Mouse (Mus musculus) midbrain, embryonic 12.5 days (tissue): Measurements from ENCODE around the gene Dcp1b. TPM values are rescaled to one million over a fixed set of nuclear protein-coding genes. Genes with fewer than 3 reads are reported as not detected.
A peak's percentile ranks its signal among the peaks of the same experiment; 100 is the strongest.

Experiments
- ATAC-seq: fragments of 200-750 bp; cut with Nextera tagmentation; 2 replicates; pipeline ENCODE4 v1.8.0; 2017; ENCODE audit warnings: low read depth, moderate TSS enrichment, moderate library complexity; ENCODE audit not compliant: low FRiP score
- H3K27ac ChIP-seq: fragments of 300-500 bp; sonication (generic); replicated peaks from 2 replicates; pipeline ENCODE4 v1.5.1; 2016; ENCODE audit warnings: mild to moderate bottlenecking
- H3K27me3 ChIP-seq: fragments of 300-500 bp; sonication (generic); 2 replicates; pipeline ENCODE4 v1.6.1; 2016; ENCODE audit warnings: mild to moderate bottlenecking
- H3K36me3 ChIP-seq: fragments of 300-500 bp; sonication (generic); 2 replicates; pipeline ENCODE4 v1.6.1; 2016
- H3K4me1 ChIP-seq: fragments of 300-500 bp; sonication (generic); 2 replicates; pipeline ENCODE4 v1.6.1; 2016
- H3K4me2 ChIP-seq: fragments of 300-500 bp; sonication (generic); replicated peaks from 2 replicates; pipeline ENCODE4 v1.6.1; 2016; ENCODE audit warnings: mild to moderate bottlenecking, moderate library complexity
- H3K4me3 ChIP-seq: fragments of 300-500 bp; sonication (generic); 2 replicates; pipeline ENCODE4 v1.5.1; 2016; ENCODE audit warnings: mild to moderate bottlenecking
- H3K9ac ChIP-seq: fragments of 300-500 bp; sonication (generic); replicated peaks from 2 replicates; pipeline ENCODE4 v1.6.1; 2016; ENCODE audit warnings: mild to moderate bottlenecking, moderate library complexity
- H3K9me3 ChIP-seq: fragments of 300-500 bp; sonication (generic); 2 replicates; pipeline ENCODE4 v1.6.1; 2016; ENCODE audit warnings: mild to moderate bottlenecking
- WGBS: fragments of 180-500 bp; shearing (Covaris S2); methylation state at CpG from one replicate; pipeline ENCODE4 v1.1.7; 2016; 5-methylcytosine and 5-hydroxymethylcytosine counted together
- polyA plus RNA-seq: library from polyadenylated mRNA; unstranded; fragments of >200 nt; fragmentation: Nextera tagmentation; extraction: Ambion mirVana; gene quantifications from 2 replicates; pipeline ENCODE4 v1.2.1, GENCODE M21; 2016

The Dcp1b gene
- polyA plus RNA-seq, result 14.4 and 14.9 TPM in 2 replicates

DNA sequence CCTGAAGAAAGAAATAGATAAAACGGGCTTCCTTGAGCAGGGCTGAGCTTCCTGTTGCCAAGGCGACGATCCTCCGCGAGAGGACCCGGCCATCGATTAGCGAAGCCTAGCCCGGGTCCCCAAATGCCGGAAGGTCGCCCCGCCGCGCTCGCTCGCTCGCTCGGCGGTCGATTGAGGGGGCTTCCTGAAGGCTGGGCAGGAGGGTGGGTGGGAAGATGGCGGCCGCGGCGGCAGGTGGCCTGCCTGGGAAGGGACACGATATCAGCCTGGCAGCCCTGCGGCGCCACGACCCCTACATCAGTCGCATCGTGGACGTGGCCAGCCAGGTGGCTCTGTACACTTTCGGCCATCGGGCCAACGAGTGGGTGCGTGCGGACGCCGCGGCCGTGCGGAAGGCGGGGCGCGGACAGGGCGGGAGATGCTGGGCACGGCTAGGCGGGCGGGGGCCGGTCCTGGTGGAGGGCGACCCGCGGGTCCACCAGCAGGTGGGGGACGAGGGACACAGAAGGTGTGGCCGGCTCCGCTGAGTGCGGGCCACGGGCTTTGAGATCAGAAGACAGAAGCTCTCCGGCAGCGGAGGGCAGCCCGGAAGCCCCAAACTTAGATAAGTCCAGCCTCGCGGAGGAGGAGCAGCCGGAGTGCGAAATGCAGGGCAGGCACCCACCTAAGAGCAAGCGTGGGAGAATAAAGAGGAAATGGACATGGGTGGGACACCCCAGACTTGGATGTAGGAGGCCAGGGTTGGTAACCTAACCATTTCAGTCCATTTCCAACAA lies at the start of gene Dcp1b:
TSS of gene Dcp1b (plus strand) at position 176 of the 776 bp plus-strand sequence.
- Histone ChIP-seq H3K9ac (peak within 1 kb of the TSS; percentile 85), H3K27me3 (no peaks in the 10 kb centered on the region), H3K4me3 (peak within 1 kb of the TSS; percentile 89), H3K9me3 (no peaks in the 10 kb centered on the region), H3K27ac (peak within 1 kb of the TSS; percentile 93), H3K36me3 (0 out of 2 replicates have a peak, but pooled peaks cover 2% of the 10 kb centered on the region), H3K4me2 (peak within 1 kb of the TSS; percentile 72), H3K4me1 (peaks cover 24% of the 10 kb centered on the region)
- ATAC-seq, result peak; percentile 91
- WGBS, result under 1% methylated on average over 65 of the region's 65 CpGs

DNA sequence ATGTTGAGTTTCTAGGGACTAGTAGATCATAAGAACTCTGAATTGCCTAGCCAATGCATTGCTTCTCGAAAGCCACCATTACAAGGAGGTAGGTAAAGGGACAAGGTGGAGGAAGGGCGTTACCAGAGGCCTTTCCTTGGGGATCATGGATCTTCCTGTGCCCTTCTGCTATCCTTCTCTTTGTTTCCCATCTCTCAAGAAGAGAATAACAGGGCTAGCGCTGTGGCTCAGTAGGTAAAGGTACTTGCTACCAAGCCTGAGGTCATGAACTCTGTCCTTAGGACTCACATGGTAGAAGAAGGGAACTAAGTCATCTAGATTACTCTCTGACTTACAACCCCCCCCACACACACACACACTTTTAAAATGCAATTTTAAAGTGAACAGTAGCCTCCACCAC lies 48.1 kb upstream of the Dcp1b start:
- H3K36me3 ChIP-seq, result no peaks in the 10 kb centered on the region
- no peak overlapping the region for H3K4me2 ChIP-seq
- H3K4me1 ChIP-seq, result no peaks in the 10 kb centered on the region
- H3K27me3 ChIP-seq, result no peaks in the 10 kb centered on the region
- WGBS, result 86% methylated on average over 3 of the region's 3 CpGs
- no peak overlapping the region for H3K27ac ChIP-seq
- no peak overlapping the region for H3K4me3 ChIP-seq
- no peak overlapping the region for H3K9ac ChIP-seq
- no peaks in the 10 kb centered on the region for H3K9me3 ChIP-seq
- no peak for ATAC-seq

GRCm38 (mm10) chr6:119128076-119128475 lies 47.0 kb upstream of the Dcp1b start:
- Histone ChIP-seq H3K27ac (no peak overlapping the region), H3K9me3 (no peaks in the 10 kb centered on the region), H3K4me1 (no peaks in the 10 kb centered on the region), H3K36me3 (no peaks in the 10 kb centered on the region), H3K4me2 (no peak overlapping the region), H3K27me3 (no peaks in the 10 kb centered on the region), H3K4me3 (no peak overlapping the region), H3K9ac (no peak overlapping the region)
- WGBS, result 100% methylated on average over 1 of the region's 1 CpGs
- no peak for ATAC-seq

DNA sequence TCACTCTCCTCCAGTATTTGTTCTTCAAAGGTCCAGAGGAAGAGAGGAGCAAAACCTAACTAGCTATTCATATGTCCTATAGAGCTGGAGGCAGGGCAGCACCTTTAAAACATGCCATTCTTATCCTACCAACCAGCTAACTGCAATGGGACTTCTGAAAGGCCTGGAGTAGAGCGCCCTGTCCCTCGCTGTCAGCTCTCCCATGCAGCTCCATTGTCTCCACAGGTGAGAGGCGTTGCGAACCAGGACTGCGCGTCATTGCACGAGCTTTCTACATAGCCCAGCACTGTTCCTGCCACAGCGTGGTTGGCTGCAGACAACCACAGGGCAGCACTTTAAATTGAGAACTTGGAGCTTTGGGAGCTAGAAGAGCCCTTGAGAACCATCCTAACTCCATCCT lies 46.5 kb upstream of the Dcp1b start:
- H3K27ac ChIP-seq, result no peak overlapping the region
- H3K36me3 ChIP-seq, result no peaks in the 10 kb centered on the region
- no peaks in the 10 kb centered on the region for H3K4me1 ChIP-seq
- no peak overlapping the region for H3K4me3 ChIP-seq
- no peak overlapping the region for H3K4me2 ChIP-seq
- no peak for ATAC-seq
- no peaks in the 10 kb centered on the region for H3K27me3 ChIP-seq
- no peaks in the 10 kb centered on the region for H3K9me3 ChIP-seq
- no peak overlapping the region for H3K9ac ChIP-seq
- WGBS, result 84% methylated on average over 8 of the region's 8 CpGs

- H3K4me1 ChIP-seq, result no peaks in the 10 kb centered on the region
- 77% methylated on average over 5 of the region's 5 CpGs for WGBS
- no peak overlapping the region for H3K4me3 ChIP-seq
- no peaks in the 10 kb centered on the region for H3K27me3 ChIP-seq
- no peaks in the 10 kb centered on the region for H3K36me3 ChIP-seq
- H3K9ac ChIP-seq, result no peak overlapping the region
- H3K9me3 ChIP-seq, result no peaks in the 10 kb centered on the region
- H3K27ac ChIP-seq, result no peak overlapping the region
- no peak for ATAC-seq
- no peak overlapping the region for H3K4me2 ChIP-seq
These were observed 45.4 kb upstream of the Dcp1b start for GRCm38 (mm10) chr6:119129664-119130063.

DNA sequence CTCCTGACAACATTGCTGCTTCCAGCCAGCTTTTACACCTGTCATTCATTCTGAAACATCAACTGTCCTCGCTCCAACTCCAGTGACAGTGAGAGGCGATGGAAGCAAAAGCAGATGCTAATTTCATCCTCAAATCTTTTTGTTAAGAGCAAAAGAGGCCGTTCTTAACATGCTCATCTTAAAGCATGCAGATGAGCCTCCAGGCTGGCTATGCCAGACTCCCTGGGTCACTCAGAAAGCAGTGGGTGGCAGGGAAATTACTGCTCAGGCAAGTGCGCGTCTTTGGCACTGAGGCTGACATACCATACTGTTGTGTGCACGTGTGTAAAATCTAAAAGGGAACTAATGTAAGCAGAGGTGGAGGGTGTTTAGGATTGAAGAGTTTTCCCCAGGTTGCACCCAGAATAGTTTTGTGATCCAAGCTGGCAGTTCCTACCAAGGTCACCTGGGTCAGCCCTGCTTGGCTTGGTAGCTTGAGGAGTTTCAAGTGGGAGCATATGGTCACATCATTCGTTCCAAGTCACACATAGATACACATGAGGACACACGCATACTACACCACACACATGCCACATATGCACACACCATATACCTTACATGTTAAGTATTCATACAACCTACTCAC lies 42.8 kb upstream of the Dcp1b start:
- H3K4me3 ChIP-seq, result no peak overlapping the region
- 82% methylated on average over 8 of the region's 8 CpGs for WGBS
- H3K27ac ChIP-seq, result no peak overlapping the region
- no peaks in the 10 kb centered on the region for H3K36me3 ChIP-seq
- H3K9ac ChIP-seq, result no peak overlapping the region
- H3K27me3 ChIP-seq, result no peaks in the 10 kb centered on the region
- no peak overlapping the region for H3K4me2 ChIP-seq
- no peaks in the 10 kb centered on the region for H3K9me3 ChIP-seq
- no peak for ATAC-seq
- H3K4me1 ChIP-seq, result no peaks in the 10 kb centered on the region

GRCm38 (mm10) chr6:119132863-119133262 lies 42.2 kb upstream of the Dcp1b start:
- Histone ChIP-seq H3K9me3 (no peaks in the 10 kb centered on the region), H3K27ac (no peak overlapping the region), H3K9ac (no peak overlapping the region), H3K4me2 (no peak overlapping the region), H3K36me3 (no peaks in the 10 kb centered on the region), H3K4me1 (no peaks in the 10 kb centered on the region), H3K27me3 (no peaks in the 10 kb centered on the region), H3K4me3 (no peak overlapping the region)
- 91% methylated on average over 4 of the region's 4 CpGs for WGBS
- ATAC-seq, result no peak

- Histone ChIP-seq H3K36me3 (no peaks in the 10 kb centered on the region), H3K4me1 (no peaks in the 10 kb centered on the region), H3K27me3 (no peaks in the 10 kb centered on the region), H3K4me3 (no peak overlapping the region), H3K9ac (no peak overlapping the region), H3K4me2 (no peak overlapping the region), H3K27ac (no peak overlapping the region), H3K9me3 (no peaks in the 10 kb centered on the region)
- WGBS, result 87% methylated on average over 10 of the region's 10 CpGs
- no peak for ATAC-seq
These were observed 37.3 kb upstream of the Dcp1b start for GRCm38 (mm10) chr6:119137768-119138167.

- H3K4me1 ChIP-seq, result no peaks in the 10 kb centered on the region
- no peak for ATAC-seq
- H3K27ac ChIP-seq, result no peak overlapping the region
- H3K36me3 ChIP-seq, result no peaks in the 10 kb centered on the region
- no peak overlapping the region for H3K9ac ChIP-seq
- H3K4me2 ChIP-seq, result no peak overlapping the region
- no peak overlapping the region for H3K4me3 ChIP-seq
- H3K27me3 ChIP-seq, result no peaks in the 10 kb centered on the region
- H3K9me3 ChIP-seq, result no peaks in the 10 kb centered on the region
- WGBS, result 82% methylated on average over 7 of the region's 7 CpGs
These were observed 35.5 kb upstream of the Dcp1b start for GRCm38 (mm10) chr6:119139561-119139960.

- no peak overlapping the region for H3K9ac ChIP-seq
- no peaks in the 10 kb centered on the region for H3K36me3 ChIP-seq
- no peak overlapping the region for H3K4me2 ChIP-seq
- no peaks in the 10 kb centered on the region for H3K4me1 ChIP-seq
- no peaks in the 10 kb centered on the region for H3K9me3 ChIP-seq
- no peak overlapping the region for H3K4me3 ChIP-seq
- no peak for ATAC-seq
- H3K27me3 ChIP-seq, result no peaks in the 10 kb centered on the region
- WGBS, result 65% methylated on average over 4 of the region's 4 CpGs
- H3K27ac ChIP-seq, result no peak overlapping the region
These were observed 29.9 kb upstream of the Dcp1b start for GRCm38 (mm10) chr6:119145109-119145508.

DNA sequence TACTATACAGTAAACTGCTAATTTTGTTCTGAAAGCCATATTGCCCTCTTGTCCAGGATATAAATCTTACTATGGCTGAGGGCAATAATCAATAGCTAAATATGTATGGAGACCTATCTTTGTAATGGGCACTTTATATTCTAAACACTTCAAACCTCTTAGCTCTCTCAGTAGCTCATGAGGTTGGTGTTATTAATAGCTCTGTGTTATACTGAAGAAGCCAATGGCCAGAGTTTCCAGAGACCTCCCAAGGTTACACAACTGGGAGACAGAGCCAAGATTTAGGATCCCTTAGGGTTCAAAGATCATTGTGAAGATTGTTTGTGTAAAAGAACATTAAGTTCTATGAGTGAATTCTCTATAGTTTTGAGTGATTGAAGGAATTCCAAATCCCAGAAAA lies 9.4 kb upstream of the Dcp1b start:
- H3K9ac ChIP-seq, result no peak overlapping the region

DNA sequence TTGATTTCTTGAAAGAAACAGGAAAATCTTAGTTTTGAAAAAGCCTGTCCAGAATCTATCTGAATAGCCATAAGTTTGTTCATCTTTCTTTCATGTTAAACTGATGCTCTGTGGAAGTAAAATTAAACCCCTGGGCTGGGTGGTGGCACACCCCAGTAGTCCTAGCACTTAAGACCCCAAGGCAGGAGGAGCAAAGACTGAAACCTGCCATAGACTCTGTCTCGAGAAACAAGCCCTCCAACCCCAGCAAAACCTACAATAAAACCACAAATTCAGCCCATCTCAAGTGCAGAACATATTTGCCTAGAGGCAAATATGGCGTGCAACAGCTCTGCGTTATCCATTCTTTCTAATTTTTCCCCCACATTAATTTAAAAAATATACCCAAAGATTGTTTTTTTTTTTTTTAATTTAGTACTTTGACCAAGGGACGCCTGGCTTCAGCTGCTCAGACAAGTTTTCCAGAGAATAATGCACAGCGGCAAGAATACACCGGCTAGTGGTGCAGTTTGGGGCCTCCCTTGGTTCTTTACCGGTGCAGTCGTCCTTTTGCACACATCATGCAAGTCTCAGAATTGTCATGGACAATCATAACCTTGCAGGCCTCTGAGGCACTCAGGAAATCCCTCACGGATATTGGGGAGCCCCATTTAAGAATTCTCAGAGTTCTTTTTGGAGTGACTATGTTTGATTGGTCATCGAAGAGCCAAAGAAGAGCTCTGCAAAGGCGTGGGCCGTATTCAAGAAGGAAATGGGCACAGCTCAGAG lies 562 bp upstream of the Dcp1b start:
- no peak for ATAC-seq

More for the DNA sequence above, 9.4 kb upstream of the Dcp1b start:
- ATAC-seq, result no peak
- H3K4me3 ChIP-seq, result no peak overlapping the region
- H3K4me1 ChIP-seq, result no peaks in the 10 kb centered on the region
- H3K27me3 ChIP-seq, result no peaks in the 10 kb centered on the region
- H3K9me3 ChIP-seq, result no peaks in the 10 kb centered on the region
- H3K36me3 ChIP-seq, result no peaks in the 10 kb centered on the region
- H3K4me2 ChIP-seq, result no peak overlapping the region
- no peak overlapping the region for H3K27ac ChIP-seq

More for the DNA sequence above, 562 bp upstream of the Dcp1b start:
- H3K4me3 ChIP-seq, result peak overlapping the region; percentile 89
- H3K9ac ChIP-seq, result peak overlapping the region; percentile 29; the same call in 1 of the 2 replicates
- H3K27ac ChIP-seq, result no peak overlapping the region
- H3K36me3 ChIP-seq, result no peaks in the 10 kb centered on the region
- peak overlapping the region; percentile 72 for H3K4me2 ChIP-seq
- no peaks in the 10 kb centered on the region for H3K9me3 ChIP-seq
- peaks cover 24% of the 10 kb centered on the region for H3K4me1 ChIP-seq
- H3K27me3 ChIP-seq, result no peaks in the 10 kb centered on the region
- 52% methylated on average over 12 of the region's 12 CpGs for WGBS
